Mouse (Mus musculus): ENCODE measurements around the gene Cstf2.

Gene Cstf2

DNA sequence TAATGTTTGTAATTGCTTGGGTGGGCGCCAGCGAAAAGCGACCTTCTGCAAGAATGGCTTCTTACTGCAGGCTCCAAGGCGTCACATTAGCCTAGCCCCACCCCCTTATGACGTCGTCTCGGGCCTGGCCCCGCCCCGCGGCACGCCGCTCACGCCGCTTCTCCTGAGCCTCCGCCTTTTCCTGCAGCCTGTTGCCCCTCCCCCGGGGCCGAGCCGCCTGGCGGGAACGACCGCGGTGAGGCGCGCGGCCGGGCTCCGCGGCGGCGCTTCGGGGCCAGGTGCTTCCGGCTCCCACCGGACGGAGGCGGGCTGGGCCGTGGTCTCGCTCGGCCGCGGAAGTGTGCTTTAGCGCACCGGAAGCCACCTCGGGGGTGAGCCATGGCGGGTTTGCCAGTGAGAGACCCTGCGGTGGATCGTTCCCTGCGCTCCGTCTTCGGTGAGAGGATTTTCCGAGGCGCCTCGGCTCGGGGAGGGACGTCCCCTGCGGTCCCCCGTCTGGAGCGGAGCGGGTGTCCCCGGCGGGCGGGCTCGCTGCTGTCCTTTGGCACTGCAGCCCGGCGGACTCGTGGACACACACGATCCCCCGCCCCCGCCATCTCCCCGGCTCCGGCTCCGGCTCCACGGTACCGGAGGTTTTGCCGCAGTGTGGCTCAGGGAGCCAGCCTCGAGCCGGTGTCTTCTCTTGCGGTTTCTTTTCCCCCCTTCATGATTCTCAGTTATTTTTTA, at the start of gene Cstf2:
Gene Cstf2 (plus strand): TSS at position 201 of the 726 bp plus-strand sequence.
- in situ Hi-C loops (cut with MboI; ENCODE audit: low sequenced_read_pairs), result no loop called here

DNA sequence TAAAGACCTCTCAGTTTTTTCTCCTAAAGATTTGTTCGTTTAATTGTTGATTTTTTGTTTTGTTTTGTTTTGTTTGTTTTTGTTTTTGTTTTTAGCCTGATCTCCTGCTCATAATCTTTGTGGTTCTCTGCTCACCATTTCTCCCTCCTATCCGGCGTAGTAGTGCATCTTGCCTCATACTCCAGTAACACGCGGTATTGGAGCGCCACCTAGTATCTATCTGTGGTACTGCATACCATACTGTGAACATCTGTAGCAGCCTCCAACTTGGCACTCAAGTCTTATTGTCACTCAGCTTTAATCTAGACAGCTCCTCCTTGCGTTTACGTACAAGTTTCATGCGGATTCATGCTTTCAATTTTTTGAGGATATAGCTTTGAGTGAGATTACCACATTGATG, 40.0 kb upstream of the Cstf2 start:
- in situ Hi-C loops (cut with MboI; ENCODE audit: low sequenced_read_pairs), result no loop called here

DNA sequence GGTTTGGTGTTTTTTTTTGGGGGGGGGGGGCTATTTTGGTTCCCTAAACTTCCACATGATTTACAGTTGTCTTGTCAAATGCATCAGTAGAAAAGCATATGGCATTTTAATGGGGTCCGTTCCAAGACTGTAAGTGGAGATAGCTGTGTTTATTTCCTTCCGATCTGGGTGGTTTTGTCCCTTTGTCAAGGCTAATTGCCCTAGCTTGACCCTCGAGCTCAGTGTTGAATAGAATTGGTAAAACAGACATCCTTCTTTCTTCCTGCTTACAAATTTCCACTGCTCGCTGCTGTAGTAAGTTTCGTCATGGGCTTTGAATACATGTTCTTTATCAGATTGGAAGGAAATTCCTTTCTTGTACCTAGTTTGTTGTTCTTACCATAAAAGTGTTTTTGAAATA, 38.3 kb upstream of the Cstf2 start:
- in situ Hi-C loops (cut with MboI; ENCODE audit: low sequenced_read_pairs), result no loop called here

DNA sequence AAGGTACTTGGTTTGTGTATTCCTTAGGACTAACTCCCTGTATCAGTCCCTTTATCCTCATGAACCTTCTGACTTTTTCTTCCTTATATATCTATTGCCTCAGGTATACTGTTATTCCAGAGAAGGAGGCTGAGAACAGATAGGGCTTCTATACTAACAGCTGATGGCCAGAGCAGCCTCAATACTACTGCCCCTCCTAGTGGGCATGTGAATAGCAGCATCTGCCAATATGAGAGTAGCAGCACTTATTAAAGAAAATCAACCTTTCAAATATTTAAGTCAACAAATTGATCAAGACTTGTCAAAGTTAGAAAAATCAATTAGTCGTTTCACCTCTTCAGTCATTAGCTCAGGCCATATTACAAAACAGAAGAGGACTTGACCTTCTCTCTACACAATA, 10.0 kb upstream of the Cstf2 start:
- in situ Hi-C loops (cut with MboI; ENCODE audit: low sequenced_read_pairs), result loop anchor here (25.0 kb wide), 1 partner anchor 112 kb away; no protein-coding TSS in a partner anchor

DNA sequence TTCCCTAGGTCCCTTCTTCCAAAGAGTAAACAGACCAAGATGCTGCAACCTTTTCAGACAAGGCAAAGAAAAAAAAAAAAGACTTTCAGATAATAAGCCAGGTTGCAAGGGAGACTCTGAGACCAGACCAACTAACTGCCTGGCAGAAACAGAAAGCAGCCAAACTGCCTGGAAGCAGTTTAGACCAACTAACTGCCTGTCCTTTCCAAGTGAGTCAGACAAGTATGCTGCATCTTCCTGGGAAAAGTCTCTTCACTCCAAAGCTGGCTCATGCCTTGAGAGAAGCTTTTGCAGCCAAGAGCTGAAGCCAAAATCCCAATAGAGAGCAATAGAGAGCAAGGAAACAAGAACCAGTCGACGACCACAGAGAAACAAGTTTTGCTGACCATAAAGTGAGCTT, 2.1 kb upstream of the Cstf2 start:
- in situ Hi-C loops (cut with MboI; ENCODE audit: low sequenced_read_pairs), result no loop called here

DNA sequence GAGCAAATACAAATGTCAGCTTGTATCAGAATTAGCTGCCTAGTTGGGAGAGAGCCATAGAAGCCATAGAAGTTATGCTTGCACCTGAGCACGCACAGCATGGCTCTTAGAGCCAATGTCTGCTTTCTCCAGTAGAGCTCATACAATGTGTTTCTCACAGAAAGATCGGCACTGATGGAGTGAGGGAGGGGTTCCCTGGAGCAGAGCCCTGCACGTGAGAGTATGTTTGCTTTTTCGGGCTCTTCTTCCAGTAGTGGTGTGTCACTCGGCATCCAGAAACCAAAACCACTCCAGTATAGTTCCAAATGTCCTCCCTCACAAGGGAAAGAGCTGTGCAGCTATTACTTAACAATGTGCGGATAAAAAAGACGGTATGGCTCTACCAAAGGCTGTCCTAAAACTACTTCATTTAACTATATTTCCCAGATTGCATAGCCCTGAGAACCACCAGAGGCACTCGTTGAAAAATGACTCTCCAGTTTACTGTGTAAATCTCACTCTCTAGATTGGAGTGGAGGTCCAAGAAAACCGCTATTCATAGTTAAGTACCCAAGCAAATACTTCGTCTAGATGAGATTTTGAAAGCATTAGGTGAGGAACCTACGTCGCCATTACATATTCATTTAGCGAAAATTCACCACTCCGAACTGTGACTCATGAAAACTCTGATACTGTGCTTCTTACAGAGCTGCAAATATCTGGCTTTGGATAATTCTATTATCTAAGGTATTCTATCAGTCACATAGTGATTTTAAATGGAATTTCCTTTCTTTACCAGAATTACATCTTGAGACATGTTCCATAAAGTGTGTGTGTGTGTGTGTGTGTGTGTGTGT, 729 bp upstream of the Cstf2 start:
- in situ Hi-C loops (cut with MboI; ENCODE audit: low sequenced_read_pairs), result no loop called here

DNA sequence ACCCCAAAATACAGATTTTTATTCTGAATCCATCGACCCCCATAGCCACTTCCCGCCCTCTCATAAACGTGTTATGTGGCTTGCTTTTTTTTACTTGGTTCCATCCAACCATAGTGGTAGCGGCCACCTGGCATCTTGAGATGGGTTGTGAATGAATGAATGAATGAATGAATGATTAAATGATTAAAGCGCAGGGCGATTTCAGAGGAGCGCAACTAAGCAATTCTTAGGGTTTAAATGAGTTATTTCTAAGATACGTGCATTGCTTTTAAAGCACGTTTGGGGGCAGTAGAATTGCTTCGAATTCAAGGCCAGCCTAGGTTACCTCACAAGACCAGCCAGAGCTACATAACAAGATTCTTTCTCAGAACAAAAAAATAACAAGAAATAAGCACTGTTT, 777 bp downstream of the Cstf2 start:
- in situ Hi-C loops (cut with MboI; ENCODE audit: low sequenced_read_pairs), result no loop called here

DNA sequence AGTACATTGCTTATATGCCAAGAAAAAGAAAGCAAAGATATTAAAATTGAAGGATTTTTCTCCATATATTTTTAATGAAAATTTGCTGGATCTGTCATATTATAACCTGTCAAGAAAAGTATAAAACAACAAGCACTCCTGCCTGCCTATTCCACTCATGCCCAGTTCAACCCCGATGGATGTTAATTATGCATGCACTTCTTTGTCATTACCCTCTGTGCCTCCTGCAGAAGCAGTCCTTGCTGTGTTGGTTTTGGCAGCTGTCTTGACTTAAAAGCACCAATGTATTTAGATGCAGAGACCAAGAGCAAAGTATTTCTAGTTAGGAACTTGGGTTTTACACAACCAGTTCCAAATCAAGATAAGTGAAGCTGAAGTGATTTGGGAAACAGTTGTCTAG, 26.5 kb downstream of the Cstf2 start:
- in situ Hi-C loops (cut with MboI; ENCODE audit: low sequenced_read_pairs), result loop anchor here (25.0 kb wide), 1 partner anchor 427 kb away; no protein-coding TSS in a partner anchor

DNA sequence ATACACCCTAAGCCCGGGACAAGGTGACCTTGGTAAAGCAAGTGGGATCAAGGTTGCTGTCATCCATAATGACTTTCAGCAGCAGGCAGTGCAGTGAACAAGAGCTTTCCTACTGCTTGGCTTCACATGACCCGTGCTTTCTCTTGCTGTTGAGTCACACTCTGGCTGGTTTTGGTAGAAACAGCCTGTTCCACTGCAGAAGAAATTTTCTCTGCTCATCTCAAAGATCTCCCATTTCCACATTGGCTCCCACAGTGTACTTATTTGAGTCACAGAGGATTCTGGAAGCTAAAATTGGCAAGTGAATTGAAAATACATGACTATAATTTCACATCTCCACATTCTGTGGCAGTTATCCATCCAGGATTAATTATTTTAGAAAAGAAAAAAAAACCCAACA, 43.7 kb downstream of the Cstf2 start:
- in situ Hi-C loops (cut with MboI; ENCODE audit: low sequenced_read_pairs), result no loop called here

DNA sequence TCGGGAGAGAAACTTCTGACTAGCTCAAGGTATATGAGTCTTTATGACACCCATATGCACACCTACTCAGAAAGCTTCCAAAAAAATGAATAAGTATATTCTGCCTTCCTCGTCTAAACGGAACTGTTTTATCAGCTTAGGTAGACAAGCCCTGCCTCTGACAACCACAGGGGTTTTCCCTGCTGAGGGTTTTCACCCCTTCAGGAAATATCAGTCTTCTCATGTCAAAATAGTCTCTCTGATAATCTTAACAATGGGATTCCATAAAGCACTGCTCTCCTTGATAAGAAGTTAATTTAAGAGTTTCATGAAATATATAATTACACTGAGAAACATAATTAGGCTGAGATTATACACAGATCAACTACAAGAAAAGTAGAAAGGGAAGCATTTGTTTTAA, 52.8 kb downstream of the Cstf2 start:
- in situ Hi-C loops (cut with MboI; ENCODE audit: low sequenced_read_pairs), result no loop called here

DNA sequence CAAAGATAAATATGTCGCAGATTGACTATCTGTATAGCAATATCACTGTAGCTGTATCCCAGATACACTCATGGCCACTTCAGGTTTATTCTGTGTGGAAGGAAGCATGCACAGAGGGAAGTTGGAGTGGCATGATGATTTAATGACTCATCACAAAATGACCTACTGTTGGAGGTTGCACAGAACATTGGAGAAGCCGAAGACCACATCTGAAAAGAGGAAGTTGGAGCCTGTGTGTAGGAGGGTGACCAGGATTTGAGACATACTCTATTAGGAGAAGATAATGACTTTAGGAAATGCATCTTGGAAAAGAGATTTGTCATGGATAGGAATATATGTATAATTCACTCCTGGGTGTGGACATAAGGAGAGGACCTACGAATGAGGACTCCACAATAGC, 57.4 kb downstream of the Cstf2 start:
- in situ Hi-C loops (cut with MboI; ENCODE audit: low sequenced_read_pairs), result no loop called here

DNA sequence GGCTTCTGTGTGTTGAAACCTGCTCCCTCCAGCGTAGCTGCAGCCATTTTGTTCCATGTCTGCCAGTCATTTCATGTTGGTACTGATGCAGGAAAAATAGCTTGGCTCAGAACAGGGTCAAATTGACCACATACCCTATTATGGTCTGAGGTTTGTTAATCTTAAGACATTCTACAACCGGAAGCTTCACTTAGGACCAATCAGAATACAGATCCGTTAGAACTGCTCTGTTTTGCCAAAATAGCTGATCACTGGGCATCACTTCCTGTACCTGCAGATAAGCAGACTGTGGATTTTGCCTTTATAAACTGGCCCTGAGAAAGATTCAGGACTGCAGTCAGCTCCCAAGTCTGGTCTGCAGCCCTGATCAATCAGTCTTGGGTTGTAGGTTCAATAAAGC, 69.6 kb downstream of the Cstf2 start:
- in situ Hi-C loops (cut with MboI; ENCODE audit: low sequenced_read_pairs), result no loop called here

DNA sequence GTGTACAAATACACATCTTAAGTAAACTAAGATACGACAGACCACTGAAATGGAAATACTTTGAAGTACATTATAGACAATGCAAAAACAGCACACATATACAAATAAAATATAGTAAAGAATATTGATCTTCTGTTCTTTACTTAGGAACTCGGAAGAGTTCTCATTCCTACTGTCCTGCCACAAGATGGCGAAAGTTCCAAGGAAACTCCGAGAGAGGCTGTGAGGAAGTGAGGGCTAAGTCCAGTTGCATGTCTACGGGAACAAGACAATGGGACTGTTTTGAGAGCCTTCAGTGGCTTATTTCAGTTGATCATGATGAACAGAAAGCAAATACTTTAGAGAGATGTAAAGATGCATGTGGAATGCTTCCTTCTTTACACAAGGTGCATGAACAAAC, 73.3 kb downstream of the Cstf2 start:
- in situ Hi-C loops (cut with MboI; ENCODE audit: low sequenced_read_pairs), result no loop called here

DNA sequence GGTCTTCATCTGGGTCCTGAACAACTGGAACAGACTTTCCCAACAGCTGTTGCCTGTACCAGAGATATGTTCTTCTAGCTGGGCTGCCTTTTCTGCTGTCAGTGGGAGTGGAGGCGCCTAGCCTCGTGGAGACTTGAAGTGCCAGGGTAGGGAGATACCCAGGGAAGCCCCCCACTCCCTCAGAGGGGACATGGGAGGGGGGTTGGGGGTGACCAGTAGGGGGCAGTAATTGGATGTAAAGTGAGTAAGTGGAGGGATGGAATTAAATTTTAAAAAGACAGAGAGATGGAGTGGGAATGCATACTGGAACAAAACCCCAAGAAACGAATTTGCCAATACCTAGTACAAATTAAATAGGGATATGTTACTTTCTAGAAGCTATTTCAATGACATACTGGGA, 74.8 kb downstream of the Cstf2 start:
- in situ Hi-C loops (cut with MboI; ENCODE audit: low sequenced_read_pairs), result no loop called here

All from CH12F3 (cell line).